Mouse (Mus musculus): ENCODE results near the gene Tas2r108. TPM values are rescaled to one million over a fixed set of nuclear protein-coding genes. Genes with fewer than 3 reads are reported as not detected.

Tas2r108 gene
- polyA plus RNA-seq, 1 experiment, result not detected

GRCm38 (mm10) chr6:40519408-40519807 is 26.1 kb downstream of the Tas2r108 start, which contains the start of gene Prss37:
Prss37 (minus strand) TSS chr6:40519508.
- H3K36me3 ChIP-seq (replicated peaks; ENCODE audit: low read length), result no peaks in the 10 kb centered on the region
- no peak within 1 kb of the TSS for H3K4me3 ChIP-seq (replicated peaks)
- H3K4me1 ChIP-seq, result no peaks in the 10 kb centered on the region
- TF ChIP-seq GATA1 (IDR thresholded peaks at IDR 0.05; ENCODE audit: borderline replicate concordance, low read length) (no peak), FLI1 (IDR thresholded peaks at IDR 0.05; ENCODE audit: low read length) (no peak)
- H3K9me3 ChIP-seq, result 0 out of 2 replicates have a peak, but pooled peaks cover 3% of the 10 kb centered on the region
- H3K27me3 ChIP-seq (replicated peaks), result no peaks in the 10 kb centered on the region

Other genes starting within 250 kb of the Tas2r108 start
- 2.2 and 3.0 TPM in 2 replicates for gene Agk, start 168.4 kb upstream of the Tas2r108 start, polyA plus RNA-seq (2012; ENCODE audit: insufficient read depth, low replicate concordance)
- 0.12 TPM in 1 of 2 replicates, not detected in the other for gene E330009J07Rik, start 57.4 kb upstream of the Tas2r108 start, polyA plus RNA-seq (2012; ENCODE audit: insufficient read depth, low replicate concordance)
- 0.57 TPM in 1 of 2 replicates, not detected in the other for gene Wee2, start 54.4 kb upstream of the Tas2r108 start, polyA plus RNA-seq (2012; ENCODE audit: insufficient read depth, low replicate concordance)
- 7.4 and 12.6 TPM in 2 replicates for gene Ssbp1, start 22.2 kb upstream of the Tas2r108 start, polyA plus RNA-seq (2012; ENCODE audit: insufficient read depth, low replicate concordance)
- not detected in 2 replicates for gene Tas2r137, start 2.3 kb upstream of the Tas2r108 start, polyA plus RNA-seq (2012; ENCODE audit: insufficient read depth, low replicate concordance)
- not detected in 2 replicates for gene Prss37, start 26.0 kb downstream of the Tas2r108 start, polyA plus RNA-seq (2012; ENCODE audit: insufficient read depth, low replicate concordance)
- gene Olfr461, start 61.5 kb downstream of the Tas2r108 start, polyA plus RNA-seq (2012; ENCODE audit: insufficient read depth, low replicate concordance), result not detected in 2 replicates
- not detected in 2 replicates for gene Olfr460, start 76.0 kb downstream of the Tas2r108 start, polyA plus RNA-seq (2012; ENCODE audit: insufficient read depth, low replicate concordance)
- gene Clec5a, start 92.3 kb downstream of the Tas2r108 start, polyA plus RNA-seq (2012; ENCODE audit: insufficient read depth, low replicate concordance), result 0.02 TPM in 1 of 2 replicates, not detected in the other
- gene Tas2r138, start 119.8 kb downstream of the Tas2r108 start, polyA plus RNA-seq (2012; ENCODE audit: insufficient read depth, low replicate concordance), result not detected in 2 replicates
- not detected in 2 replicates for gene Mgam, start 135.3 kb downstream of the Tas2r108 start, polyA plus RNA-seq (2012; ENCODE audit: insufficient read depth, low replicate concordance)